Mouse (Mus musculus) inflammation-experienced regulatory T-cells, adult 6 months (primary cell): ENCODE measurements around the gene Col1a1. TPM values are rescaled to one million over a fixed set of nuclear protein-coding genes. Genes with fewer than 3 reads are reported as not detected.

ENCODE experiments used
- ATAC-seq: one replicate; pipeline ENCODE4 v1.8.0; 2017
- polyA plus RNA-seq, 3 experiments: library from polyadenylated mRNA; unstranded; fragments of 100-300 nt; shearing (Covaris generic); gene quantifications; one replicate each; pipeline ENCODE4 v1.2.1; 2017

The Col1a1 gene
- under 1 TPM; 0.13 to 0.62 (median 0.15) TPM for polyA plus RNA-seq

- ATAC-seq, result no peak
These were observed at the start of gene Col1a1 for GRCm38 (mm10) chr11:94936045-94936444. Gene Col1a1 (plus strand): TSS chr11:94936224.

GRCm38 (mm10) chr11:94891155-94891554, 44.9 kb upstream of the Col1a1 start:
- no peak for ATAC-seq

- ATAC-seq, result no peak
These were observed 39.2 kb upstream of the Col1a1 start for GRCm38 (mm10) chr11:94896753-94897376.

- ATAC-seq, result no peak
These were observed 34.8 kb upstream of the Col1a1 start for GRCm38 (mm10) chr11:94901231-94901630.

- no peak for ATAC-seq
These were observed 31.7 kb upstream of the Col1a1 start for GRCm38 (mm10) chr11:94904306-94904705.

- ATAC-seq, result no peak
These were observed 25.1 kb upstream of the Col1a1 start for GRCm38 (mm10) chr11:94910971-94911370.

- no peak for ATAC-seq
These were observed 23.5 kb upstream of the Col1a1 start for GRCm38 (mm10) chr11:94912568-94912967.

- ATAC-seq, result no peak
These were observed 22.5 kb upstream of the Col1a1 start for GRCm38 (mm10) chr11:94913302-94914090.

- no peak for ATAC-seq
These were observed 20.2 kb upstream of the Col1a1 start for GRCm38 (mm10) chr11:94915675-94916403.

- no peak for ATAC-seq
These were observed 19.5 kb upstream of the Col1a1 start for GRCm38 (mm10) chr11:94916477-94916876.

- ATAC-seq, result no peak
These were observed 18.3 kb upstream of the Col1a1 start for GRCm38 (mm10) chr11:94917717-94918116.

- no peak for ATAC-seq
These were observed 15.0 kb upstream of the Col1a1 start for GRCm38 (mm10) chr11:94920996-94921401.

GRCm38 (mm10) chr11:94924977-94925376, 11.0 kb upstream of the Col1a1 start:
- ATAC-seq, result no peak

GRCm38 (mm10) chr11:94926431-94926830, 9.6 kb upstream of the Col1a1 start:
- ATAC-seq, result no peak

- ATAC-seq, result no peak
These were observed 8.2 kb upstream of the Col1a1 start for GRCm38 (mm10) chr11:94927771-94928291.

- ATAC-seq, result no peak
These were observed 7.2 kb upstream of the Col1a1 start for GRCm38 (mm10) chr11:94928820-94929219.

- ATAC-seq, result no peak
These were observed 6.4 kb upstream of the Col1a1 start for GRCm38 (mm10) chr11:94929599-94929998.

GRCm38 (mm10) chr11:94930151-94930550, 5.9 kb upstream of the Col1a1 start:
- no peak for ATAC-seq

- ATAC-seq, result no peak
These were observed 2.4 kb upstream of the Col1a1 start for GRCm38 (mm10) chr11:94933584-94933983.

GRCm38 (mm10) chr11:94934526-94934925, 1.5 kb upstream of the Col1a1 start:
- no peak for ATAC-seq

GRCm38 (mm10) chr11:94936851-94937295, 849 bp downstream of the Col1a1 start:
- peak; percentile 82 for ATAC-seq

GRCm38 (mm10) chr11:94937335-94937781, 1.3 kb downstream of the Col1a1 start:
- peak; percentile 66 for ATAC-seq

- no peak for ATAC-seq
These were observed 1.8 kb downstream of the Col1a1 start for GRCm38 (mm10) chr11:94937787-94938186.
